Mouse (Mus musculus) G1E-ER4 (cell line): Measurements from ENCODE around the gene Tex101. TPM values are rescaled to one million over a fixed set of nuclear protein-coding genes. Genes with fewer than 3 reads are reported as not detected.

Source experiments
- GATA1 ChIP-seq: IDR thresholded peaks from one replicate; pipeline ENCODE4 v1.8.0; 2012; ENCODE audit warnings: low read length, inconsistent platforms
- polyA plus RNA-seq: library from polyadenylated mRNA; stranded (reverse); fragments of >175 nt; gene quantifications from 2 replicates; pipeline ENCODE4 v1.2.3, GENCODE M21; 2012

Tex101 gene
- not detected in 2 replicates for polyA plus RNA-seq

- TF ChIP-seq GATA1 = no peak
These were observed at the start of gene Tex101 for GRCm38 (mm10) chr7:24676575-24676974. Tex101 (minus strand) TSS chr7:24676675.

GRCm38 (mm10) chr7:24715039-24715438, 38.6 kb upstream of the Tex101 start:
- no peak for TF ChIP-seq GATA1

GRCm38 (mm10) chr7:24708832-24709292, 32.4 kb upstream of the Tex101 start, which contains the start of gene BC049730:
BC049730 (plus strand) TSS chr7:24709242.
- TF ChIP-seq GATA1 = no peak

GRCm38 (mm10) chr7:24671944-24672439, 4.5 kb downstream of the Tex101 start:
- no peak for TF ChIP-seq GATA1

- TF ChIP-seq GATA1 = no peak
These were observed 11.5 kb downstream of the Tex101 start for GRCm38 (mm10) chr7:24664959-24665358.

GRCm38 (mm10) chr7:24664301-24664700, 12.2 kb downstream of the Tex101 start:
- TF ChIP-seq GATA1 = no peak

- TF ChIP-seq GATA1 = no peak
These were observed 13.9 kb downstream of the Tex101 start for GRCm38 (mm10) chr7:24662575-24662974.

GRCm38 (mm10) chr7:24661118-24661904, 15.2 kb downstream of the Tex101 start:
- no peak for TF ChIP-seq GATA1

GRCm38 (mm10) chr7:24659737-24660357, 16.6 kb downstream of the Tex101 start:
- no peak for TF ChIP-seq GATA1

- TF ChIP-seq GATA1 = no peak
These were observed 22.8 kb downstream of the Tex101 start for GRCm38 (mm10) chr7:24653681-24654080.

- no peak for TF ChIP-seq GATA1
These were observed 30.0 kb downstream of the Tex101 start for GRCm38 (mm10) chr7:24646486-24646885.

- TF ChIP-seq GATA1 = no peak
These were observed 31.5 kb downstream of the Tex101 start for GRCm38 (mm10) chr7:24644996-24645395.

- no peak for TF ChIP-seq GATA1
These were observed 32.0 kb downstream of the Tex101 start for GRCm38 (mm10) chr7:24644492-24644891.

- no peak for TF ChIP-seq GATA1
These were observed 34.0 kb downstream of the Tex101 start for GRCm38 (mm10) chr7:24642491-24642890.

- no peak for TF ChIP-seq GATA1
These were observed 36.0 kb downstream of the Tex101 start for GRCm38 (mm10) chr7:24640450-24640849.

- TF ChIP-seq GATA1 = no peak
These were observed 38.2 kb downstream of the Tex101 start for GRCm38 (mm10) chr7:24638026-24638856.

- TF ChIP-seq GATA1 = no peak
These were observed 39.4 kb downstream of the Tex101 start for GRCm38 (mm10) chr7:24637046-24637445.
